Mouse (Mus musculus) gastrocnemius, postnatal 4 days (tissue): ENCODE results near the gene Aebp2. TPM values are rescaled to one million over a fixed set of nuclear protein-coding genes. Genes with fewer than 3 reads are reported as not detected.
"Not testable (repeated sequence)": the region's sequence is repeated elsewhere in the genome, so short reads cannot be mapped to it uniquely, and the experiment has no call there.

ENCODE experiments used
- DNase-seq, 2 experiments: peaks; one replicate each; pipeline ENCODE4 v3.0.0; 2021 to 2022; ENCODE audit warnings: low spot score in 2 of 2, mixed read lengths in 2 of 2
- long read RNA-seq, 2 experiments: library from polyadenylated mRNA; stranded (forward); transcript quantifications; one replicate each; pipeline ENCODE4 v2.0.0; 2021
- total RNA-seq, 2 experiments: library from RNA; stranded (reverse); gene quantifications; 2 replicates each; pipeline ENCODE4 v1.2.3; 2021

Gene Aebp2
- total RNA-seq, result 10 to 100 TPM; 53.6 to 55.8 TPM
- long read RNA-seq, experiment 1, transcript Aebp2-202 (8 exons, 3,727 nt), result major isoform, 22 of 56 reads
- long read RNA-seq, experiment 1, partial matches to known transcripts, result 3 of 56 reads
- long read RNA-seq, experiment 1, other reads (novel, unspliced or antisense), result 31 of 56 reads
- long read RNA-seq, experiment 2, transcript Aebp2-202 (8 exons, 3,727 nt), result major isoform, 32 of 95 reads
- long read RNA-seq, experiment 2, partial matches to known transcripts, result 2 of 95 reads
- long read RNA-seq, experiment 2, other reads (novel, unspliced or antisense), result 60 of 95 reads

- DNase-seq, result peak in 1 of 2 experiments; percentile 14
Measured at GRCm38 (mm10) chr6:140622391-140623225, at the start of gene Aebp2. Gene Aebp2 (plus strand): TSS chr6:140622663.

GRCm38 (mm10) chr6:140574943-140575342, 47.5 kb upstream of the Aebp2 start:
- DNase-seq, result no peak

GRCm38 (mm10) chr6:140576133-140576532, 46.3 kb upstream of the Aebp2 start:
- DNase-seq, result no peak

- DNase-seq, result peak in 1 of 2 experiments; percentile 26
Measured at GRCm38 (mm10) chr6:140576961-140577821, 45.3 kb upstream of the Aebp2 start.

- DNase-seq, result no peak
Measured at GRCm38 (mm10) chr6:140577822-140578170, 44.7 kb upstream of the Aebp2 start.

- not testable (repeated sequence) for DNase-seq
Measured at GRCm38 (mm10) chr6:140578985-140579384, 43.5 kb upstream of the Aebp2 start.

GRCm38 (mm10) chr6:140580170-140580569, 42.3 kb upstream of the Aebp2 start:
- DNase-seq, result no peak

GRCm38 (mm10) chr6:140586714-140587259, 35.7 kb upstream of the Aebp2 start:
- DNase-seq, result no peak

GRCm38 (mm10) chr6:140591331-140591730, 31.1 kb upstream of the Aebp2 start:
- no peak for DNase-seq

GRCm38 (mm10) chr6:140592713-140593112, 29.8 kb upstream of the Aebp2 start:
- no peak for DNase-seq

GRCm38 (mm10) chr6:140593420-140594170, 28.9 kb upstream of the Aebp2 start:
- DNase-seq, result peak in 1 of 2 experiments; percentile 65

- not testable (repeated sequence) for DNase-seq
Measured at GRCm38 (mm10) chr6:140595551-140595950, 26.9 kb upstream of the Aebp2 start.

- no peak for DNase-seq
Measured at GRCm38 (mm10) chr6:140597381-140598329, 24.8 kb upstream of the Aebp2 start.

- DNase-seq, result no peak
Measured at GRCm38 (mm10) chr6:140598516-140598915, 23.9 kb upstream of the Aebp2 start.

- DNase-seq, result no peak
Measured at GRCm38 (mm10) chr6:140599337-140599736, 23.1 kb upstream of the Aebp2 start.

- not testable (repeated sequence) for DNase-seq
Measured at GRCm38 (mm10) chr6:140600671-140601070, 21.8 kb upstream of the Aebp2 start.

- no peak for DNase-seq
Measured at GRCm38 (mm10) chr6:140601175-140601574, 21.3 kb upstream of the Aebp2 start.

- no peak for DNase-seq
Measured at GRCm38 (mm10) chr6:140603228-140603944, 19.1 kb upstream of the Aebp2 start.
